Mouse (Mus musculus) left cerebral cortex, adult 11 months (tissue): Measurements from ENCODE around the gene Tldc1.

Source experiments
- DNase-seq: peaks from one replicate; pipeline ENCODE4 v3.0.0; 2022; ENCODE audit warnings: low spot score

The Tldc1 gene

DNA sequence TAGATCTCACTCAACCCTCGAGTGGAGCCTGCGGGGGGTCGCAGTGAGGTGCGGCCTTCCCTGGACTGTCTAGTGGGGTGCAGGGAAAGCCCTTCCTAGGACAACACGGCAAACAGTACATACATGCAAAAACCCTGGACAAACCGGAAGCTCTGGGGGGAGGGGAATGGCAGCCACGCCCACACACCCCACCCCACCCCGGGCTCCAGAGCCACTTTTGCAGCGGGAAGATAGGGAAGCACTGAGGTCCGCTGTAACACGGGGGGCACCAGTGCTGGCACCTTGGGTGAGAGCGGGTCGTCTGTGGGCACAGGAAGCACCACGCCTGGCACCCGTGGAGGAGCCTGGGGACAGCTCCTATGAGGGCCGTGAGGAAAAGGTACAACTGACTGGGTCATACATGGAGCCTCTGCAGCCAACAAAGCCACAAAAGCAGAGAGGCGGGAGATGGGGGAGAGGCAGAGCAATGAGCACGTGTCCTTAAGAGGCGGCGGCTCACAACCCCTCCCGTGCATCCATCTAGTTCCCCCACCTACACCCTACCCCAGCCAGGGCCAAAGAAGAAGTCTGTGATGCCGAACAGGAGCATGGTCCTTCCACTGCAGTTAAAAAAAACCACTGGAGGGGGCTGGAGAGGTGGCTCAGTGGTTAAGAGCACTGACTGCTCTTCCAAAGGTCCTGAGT is 12.3 kb downstream of the Tldc1 start:
- no peak for DNase-seq

DNA sequence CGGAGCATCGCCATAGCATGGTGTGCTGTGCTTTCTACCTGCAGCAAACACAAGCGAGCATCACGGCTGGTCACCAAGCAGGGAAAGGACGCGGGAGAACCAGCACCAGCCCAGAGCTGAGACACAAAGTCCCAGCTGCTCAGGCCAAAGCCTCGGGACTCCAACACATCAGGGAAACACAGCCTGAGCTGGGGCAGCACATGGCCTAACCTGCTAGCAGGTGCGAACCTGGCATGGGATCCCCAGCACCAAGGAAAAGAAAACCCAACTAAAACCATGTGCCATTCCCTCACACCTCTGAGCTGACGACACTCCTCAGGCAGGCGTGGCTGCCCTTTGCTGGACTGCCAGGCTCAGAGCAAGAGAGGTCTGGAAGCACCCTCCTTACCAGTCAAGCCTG is 12.9 kb downstream of the Tldc1 start:
- DNase-seq, result no peak

DNA sequence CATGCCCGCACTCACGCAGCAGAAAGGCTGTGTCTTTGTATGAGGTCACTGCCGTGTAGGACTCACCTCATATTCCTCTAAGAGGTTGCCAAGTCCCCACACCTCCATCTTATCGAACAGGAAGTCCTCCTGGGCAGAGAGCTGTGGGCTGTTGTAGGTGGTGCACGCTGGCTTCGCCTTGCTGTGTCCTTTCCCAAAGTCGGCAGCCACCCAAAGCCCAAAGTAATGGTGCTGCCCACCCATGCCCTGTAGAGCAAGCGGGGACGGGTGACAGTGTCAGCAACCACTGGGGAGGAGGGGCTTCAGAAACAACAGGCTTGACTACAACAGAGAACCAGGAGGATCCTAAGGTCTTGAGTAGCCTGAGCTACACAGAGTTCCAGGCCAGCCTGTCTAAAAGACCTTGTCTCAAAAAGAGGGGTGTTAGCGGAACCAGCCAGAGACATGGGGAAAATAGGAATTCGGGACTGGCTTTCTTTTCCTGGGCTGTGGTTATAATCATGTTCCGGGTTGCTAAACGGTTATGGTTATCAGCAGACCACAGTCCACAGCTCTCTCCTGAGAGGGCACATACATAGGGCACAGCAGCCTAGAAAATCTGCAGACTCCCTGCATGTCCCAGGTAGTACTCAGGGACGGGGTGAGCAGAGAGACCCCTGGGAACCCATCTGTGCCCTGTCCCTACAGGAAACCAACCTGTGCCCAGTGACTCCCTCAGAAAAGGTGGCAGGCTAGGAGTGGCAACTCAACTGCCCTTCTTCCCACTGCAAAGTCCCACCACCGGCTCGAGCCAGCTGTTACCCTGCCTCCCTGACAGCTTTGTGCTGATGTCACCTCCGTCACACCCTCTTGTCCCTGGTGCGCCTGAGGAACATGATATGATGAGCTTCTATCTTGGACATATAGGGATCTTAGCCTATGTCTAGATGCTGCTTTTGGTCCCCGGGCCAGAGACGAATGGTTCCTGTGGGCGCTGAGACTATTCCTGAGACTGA is 15.7 kb downstream of the Tldc1 start:
- no peak for DNase-seq

DNA sequence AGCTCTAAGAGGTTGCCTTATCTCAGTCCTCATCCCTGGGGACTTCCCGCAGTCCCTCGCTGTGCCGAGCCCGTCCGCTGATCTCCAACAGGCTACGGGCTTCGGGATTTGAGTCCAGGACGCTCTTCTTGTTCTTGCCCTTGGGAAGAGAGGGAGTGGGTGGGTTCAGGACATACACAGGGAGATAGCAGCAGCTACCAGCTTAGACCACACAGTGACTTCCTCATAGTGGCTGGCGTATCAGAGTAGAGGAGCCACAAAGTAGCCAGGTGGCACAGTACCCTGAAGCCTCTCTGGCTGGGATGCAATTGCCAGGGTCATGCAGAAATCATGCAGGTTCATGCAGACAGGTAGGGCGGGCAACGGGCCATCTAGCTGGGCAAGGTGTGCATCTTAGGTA is 16.5 kb downstream of the Tldc1 start:
- no peak for DNase-seq

DNA sequence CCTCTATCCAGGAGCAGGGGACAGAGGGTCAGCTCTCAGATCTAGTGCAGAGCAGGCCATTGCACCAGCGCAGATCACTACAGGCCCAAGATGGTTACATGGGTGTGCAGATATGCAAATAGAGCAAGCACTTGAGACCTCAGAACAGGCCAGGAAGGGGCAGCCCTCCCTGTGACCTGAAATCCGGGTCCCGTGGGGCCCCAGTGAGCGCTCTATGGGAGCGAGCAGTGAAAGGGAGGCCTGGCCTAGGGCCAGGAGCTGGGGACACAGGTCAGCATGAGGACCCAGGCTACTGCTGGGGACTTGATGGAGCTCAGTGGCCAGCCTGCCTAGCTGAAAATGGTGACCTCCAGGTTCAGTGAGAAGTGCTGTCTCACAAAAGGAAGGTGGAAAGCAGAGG is 21.7 kb downstream of the Tldc1 start:
- DNase-seq, result no peak

DNA sequence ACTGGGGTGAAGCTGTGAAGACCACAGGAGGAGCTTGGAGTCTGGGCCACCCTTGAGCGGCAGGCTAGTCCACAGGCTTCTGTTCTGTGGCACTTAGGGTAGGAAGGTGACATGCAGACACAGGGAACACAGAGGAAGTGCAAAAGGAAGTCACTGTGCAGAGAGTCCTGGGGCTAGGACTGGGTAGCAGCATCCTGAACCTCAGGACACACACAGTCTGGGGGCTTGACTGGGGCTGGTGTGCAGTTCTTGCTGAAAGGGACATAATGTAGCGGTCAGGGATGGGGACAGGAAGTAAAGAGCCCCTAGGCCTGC is 22.1 kb downstream of the Tldc1 start:
- no peak for DNase-seq

DNA sequence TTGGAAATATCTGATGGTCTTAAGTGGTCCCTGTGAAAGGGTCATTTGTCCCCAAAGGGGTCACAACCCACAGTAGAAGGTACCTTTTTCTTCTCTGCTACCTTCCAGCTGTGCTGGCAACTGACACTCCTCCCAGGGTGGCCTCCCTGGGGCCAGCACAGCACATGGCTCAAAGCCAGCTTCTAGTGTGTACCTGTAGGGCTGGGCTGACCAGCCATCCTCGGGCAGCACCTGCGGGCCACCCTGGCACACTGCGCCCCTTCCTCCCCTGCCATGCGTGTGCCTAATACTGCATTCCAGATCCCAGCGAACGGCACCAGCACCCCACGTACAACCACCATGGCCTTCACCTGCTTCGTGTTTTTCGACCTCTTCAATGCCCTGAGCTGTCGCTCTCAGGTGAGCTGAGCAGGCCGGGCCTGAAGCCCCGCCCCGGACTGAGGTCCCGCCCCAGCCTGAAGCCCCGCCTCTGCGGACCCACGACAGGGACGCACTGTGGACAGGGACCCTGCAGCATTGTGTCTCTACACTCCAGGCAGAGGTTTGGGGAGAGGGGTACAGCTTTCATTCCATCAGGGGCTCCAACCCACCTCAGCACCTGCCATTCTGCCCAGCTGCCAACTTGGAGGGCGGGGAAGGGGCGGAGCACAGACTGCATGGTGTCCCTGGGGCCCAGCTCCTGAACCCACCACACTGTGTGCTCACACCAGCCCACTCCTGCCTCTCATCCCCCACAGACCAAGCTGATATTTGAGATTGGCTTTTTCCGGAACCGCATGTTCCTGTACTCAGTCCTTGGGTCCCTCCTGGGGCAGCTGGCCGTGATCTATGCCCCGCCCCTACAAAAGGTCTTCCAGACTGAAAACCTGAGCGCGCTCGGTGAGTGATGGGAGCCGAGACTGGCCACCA is 22.7 kb downstream of the Tldc1 start:
- no peak for DNase-seq

DNA sequence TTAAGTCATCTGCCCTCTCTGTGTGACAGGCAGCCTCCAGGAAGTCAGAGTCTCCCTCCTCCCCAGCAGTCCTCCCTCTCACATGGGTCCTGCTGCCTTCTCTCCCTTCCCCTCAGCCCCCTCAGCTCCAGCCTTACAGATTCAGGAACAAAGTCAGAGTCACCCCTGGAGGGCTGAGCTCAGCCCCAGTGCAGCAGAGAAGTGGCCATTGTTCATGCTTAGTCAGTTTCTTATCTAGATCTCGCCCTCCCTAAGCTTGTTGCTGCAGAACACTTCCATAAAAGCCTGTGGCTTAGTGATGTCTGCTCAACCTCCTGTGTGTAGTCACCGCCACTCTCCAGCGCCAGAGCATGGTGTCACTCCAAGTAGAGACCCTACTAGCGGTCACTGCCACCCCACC is 33.6 kb downstream of the Tldc1 start:
- no peak for DNase-seq

DNA sequence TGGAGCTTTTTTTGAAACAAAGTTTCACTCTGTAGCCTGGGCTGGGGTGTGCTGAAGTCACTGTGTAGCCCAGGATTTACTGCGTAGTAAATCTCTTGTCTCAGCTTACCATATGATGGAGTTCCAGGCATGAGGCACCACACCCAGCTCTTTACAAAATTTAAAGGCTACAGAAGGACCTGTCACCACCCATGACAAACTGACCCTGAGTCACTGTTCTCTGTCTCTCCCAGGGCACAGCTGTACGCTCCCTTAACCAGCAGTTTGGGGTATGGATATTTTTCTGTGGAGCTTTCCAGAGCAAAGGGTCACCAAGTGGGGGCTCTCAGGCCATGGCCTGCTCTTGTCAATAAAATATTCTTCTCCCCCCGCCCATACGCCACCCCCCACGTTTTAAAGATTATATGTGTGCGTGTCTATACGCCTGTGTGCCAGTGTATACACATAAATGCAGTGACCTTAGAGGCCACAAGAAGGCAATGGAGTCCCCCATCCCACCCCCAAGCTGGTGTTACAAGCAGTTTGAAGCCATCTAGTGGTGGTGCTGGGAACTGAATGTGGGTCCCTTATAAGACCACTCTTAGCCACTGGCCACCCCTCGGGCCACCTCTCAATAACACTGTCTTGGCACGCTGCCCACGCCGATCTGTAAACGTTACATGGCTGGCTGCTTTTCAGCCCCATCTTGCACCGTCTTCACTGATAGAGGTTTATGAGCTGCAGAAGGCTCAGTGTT is 34.8 kb downstream of the Tldc1 start:
- no peak for DNase-seq

DNA sequence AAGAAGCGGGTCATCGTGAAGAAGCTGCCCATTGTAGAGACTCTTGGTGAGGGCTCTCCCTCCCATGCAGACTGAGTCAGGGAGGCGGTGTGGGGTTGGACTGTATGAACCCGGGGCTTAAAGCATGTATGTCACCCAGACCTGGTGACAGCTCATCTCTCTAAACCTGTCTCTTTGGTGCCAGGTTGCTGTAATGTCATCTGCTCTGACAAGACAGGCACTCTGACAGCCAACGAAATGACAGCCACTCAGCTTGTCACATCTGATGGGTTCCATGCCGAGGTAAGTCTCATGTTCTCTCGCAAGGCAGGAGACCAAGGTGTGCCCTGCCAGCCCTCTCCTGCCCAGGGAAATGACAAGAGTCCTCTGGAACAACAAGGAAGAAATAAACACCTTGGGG is 35.8 kb downstream of the Tldc1 start:
- DNase-seq, result no peak

DNA sequence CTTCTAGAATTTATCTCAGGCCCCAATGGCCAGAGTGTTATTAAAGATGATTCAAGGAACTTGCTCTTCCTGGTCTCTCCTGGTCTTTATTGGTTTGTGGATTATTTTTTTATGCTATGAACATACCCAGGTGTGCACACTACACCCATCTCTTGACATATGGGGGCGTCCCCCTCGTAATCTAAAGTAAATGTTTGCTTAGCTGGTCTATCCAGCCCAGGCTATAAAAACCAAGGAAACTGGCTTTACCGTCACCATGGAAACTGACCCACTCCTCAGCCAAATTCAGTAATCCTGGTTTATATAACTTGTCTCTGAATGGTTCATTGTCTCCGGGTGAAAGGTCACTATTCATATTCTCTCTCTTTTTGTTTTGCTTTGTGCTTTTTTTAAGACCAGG is 37.6 kb downstream of the Tldc1 start:
- no peak for DNase-seq

DNA sequence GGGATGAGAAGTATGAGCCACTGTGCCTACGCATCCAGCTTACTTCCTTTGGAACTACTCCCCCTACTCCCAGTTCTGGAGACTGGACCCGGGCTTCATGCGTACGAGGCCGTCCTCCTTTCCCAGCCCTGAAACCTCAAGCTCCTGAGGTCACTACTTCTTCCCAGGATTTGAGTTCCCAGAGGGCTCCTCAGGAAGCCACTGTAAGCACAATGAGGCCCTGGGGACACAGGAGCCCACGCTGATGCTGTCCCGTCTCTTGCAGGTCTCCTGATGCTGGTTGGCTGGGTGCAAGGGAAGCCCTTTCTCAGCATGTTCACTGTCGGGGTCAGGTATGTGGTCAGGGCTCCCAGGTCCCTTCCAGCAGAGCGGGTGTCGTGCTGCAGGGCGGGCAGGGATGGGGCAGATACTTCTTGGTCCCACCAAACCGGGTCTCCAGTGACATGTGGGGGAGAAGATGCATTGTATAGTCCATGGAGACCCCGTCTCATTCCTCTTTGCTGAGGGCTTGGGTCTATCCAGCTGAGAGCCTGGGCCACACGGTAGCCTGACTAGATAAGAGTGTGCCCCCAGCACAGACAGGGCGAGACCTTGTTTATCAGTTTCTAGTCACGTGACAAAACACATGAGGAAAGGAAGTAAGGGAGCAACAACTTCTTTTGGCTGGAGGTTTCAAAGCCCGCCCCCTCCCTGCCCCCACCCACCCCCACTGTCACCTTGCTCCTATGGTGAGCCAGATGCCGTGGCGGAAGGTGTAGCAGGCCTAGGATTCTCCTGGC is 39.9 kb downstream of the Tldc1 start:
- DNase-seq, result no peak

DNA sequence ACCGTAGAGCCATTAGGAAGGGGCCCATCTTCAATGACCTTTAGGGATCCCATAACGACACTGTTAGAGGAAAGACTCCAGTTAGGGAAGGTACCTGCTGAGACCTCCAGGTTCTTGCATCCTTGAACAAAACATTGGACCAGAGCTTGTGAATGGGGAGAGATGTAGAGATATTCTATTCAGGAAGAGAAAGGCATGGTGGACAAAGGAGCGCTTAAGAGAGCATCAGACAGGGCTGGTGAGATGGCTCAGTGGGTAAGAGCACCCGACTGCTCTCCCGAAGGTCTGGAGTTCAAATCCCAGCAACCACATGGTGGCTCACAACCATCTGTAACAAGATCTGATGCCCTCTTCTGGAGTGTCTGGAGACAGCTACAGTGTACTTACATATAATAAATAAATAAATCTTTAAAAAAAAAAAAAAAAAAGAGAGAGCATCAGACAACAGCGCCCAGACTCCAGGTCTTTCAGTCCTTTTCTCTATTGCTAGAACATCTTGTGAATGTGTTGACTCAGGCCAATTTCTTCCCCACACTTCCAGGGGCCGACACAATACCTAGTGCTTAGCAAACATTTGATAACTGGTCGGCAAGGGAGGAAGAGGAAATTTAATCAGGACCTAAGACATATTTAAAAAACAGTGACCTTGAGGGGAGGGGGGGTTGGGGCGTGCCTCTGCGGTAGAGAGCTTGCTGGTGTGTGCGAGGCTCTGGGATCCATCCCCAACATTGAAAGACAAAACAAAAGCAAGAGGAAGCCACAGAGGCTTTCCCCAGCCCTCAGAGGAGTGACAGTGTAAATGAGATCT is 40.9 kb downstream of the Tldc1 start:
- no peak for DNase-seq

DNA sequence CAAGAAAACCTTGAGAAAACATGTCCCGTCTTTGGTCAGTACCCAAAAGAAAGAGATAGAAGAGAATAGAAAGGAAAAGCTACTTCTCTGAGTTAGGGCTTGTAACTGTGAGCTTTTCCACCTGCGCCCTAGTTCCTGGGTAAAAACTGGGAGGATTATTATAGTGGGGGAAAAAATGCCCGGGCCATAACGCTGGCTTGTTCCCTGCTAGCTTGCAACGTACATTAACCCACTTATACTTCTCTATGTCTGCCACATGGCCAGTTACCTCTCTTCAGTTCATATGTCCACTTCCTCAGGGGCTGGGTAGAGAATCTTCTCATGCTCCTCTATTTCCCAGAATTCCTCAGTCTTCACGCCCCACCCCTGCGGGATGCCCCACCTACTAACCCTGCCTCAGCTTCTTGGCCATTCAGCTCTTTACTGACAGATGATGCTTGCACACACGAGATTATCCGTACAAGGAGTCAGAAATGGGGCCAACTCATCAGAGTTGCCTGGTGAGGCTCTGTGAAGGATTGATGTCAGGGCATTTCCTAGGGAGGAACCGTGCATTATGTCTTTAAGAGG is 41.8 kb downstream of the Tldc1 start:
- no peak for DNase-seq

DNA sequence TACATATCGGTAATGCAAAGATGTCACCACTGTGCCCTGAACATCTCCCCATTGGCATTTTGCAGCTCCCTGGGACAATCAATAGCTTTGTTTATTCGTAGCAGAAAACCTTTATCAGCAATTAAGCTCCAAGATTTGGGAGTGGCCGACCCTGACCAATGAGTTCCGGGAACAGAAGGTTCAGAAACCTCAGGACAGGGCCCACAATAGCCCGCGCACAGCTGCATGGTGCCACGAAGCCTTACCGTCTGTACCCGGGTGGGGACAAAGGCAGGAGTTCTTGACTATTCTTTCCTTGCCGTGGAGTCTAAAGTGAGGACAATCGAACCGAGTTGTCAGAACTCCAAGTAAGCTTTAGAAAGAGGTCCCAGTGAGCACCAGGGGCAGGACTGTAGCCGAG is 46.1 kb downstream of the Tldc1 start:
- no peak for DNase-seq

DNA sequence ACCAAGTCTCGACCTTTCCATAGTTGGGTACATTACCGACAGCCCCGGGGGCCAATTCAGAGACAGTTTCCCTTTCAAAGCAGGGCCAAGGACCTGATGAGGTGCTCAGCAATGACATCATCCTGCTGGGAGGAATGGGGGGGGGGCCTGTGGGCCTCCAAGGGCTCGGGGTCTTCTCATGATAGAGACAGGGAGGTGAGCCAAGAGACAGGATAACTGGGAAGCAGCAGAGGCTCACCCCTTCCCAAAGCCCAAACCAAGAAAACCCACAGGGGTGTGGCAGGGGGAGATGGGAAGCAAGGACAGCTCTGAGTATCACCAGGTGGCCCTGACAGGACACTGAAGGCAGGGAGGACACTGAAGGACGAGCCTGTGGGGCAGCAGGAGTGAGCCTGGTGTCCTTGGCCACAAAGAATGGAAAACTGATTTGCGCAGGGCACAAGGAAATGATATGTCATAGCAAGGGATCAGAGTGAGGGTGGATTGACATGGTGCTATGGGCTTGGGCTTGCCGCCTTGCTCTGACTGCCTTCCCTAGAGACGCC is 49.8 kb downstream of the Tldc1 start:
- DNase-seq, result no peak

DNA sequence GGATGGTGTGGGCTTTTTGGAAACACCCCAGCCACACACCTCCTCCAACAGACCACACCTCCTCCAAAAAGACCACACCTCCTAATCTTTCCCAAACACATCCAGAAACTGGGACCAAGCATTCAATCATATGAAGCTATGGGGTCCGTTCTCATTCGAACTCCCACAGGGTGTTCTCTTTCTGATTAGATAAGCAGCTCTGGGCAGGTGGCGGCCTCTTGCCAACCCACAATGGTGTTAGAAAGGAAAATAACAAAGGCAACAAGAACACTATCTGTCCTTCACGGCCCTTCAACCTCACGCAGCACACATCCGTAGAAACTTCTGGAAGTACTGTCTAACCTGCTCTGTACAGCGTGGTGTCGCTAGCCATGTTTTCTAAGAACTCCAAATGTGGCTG is 51.1 kb downstream of the Tldc1 start:
- no peak for DNase-seq

DNA sequence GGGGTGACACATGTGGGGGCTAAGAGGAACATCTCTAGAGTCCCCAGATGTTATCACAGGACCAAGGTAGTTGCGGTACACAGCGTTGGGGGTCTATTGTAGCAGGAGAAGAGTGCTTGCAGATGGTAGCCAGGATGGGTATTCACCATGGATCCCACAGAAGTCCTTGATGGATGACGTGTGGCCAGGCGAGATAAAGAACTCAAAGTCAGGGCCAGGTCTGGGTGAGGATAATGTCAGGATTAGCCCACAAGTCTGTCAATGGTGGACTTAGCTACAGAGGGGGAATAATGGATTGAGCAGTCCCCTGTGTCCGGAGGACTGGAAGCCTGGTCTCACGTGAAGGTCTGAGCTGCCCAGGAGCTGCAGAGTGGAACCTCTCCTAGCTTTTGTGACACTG is 53.6 kb downstream of the Tldc1 start:
- DNase-seq, result no peak

DNA sequence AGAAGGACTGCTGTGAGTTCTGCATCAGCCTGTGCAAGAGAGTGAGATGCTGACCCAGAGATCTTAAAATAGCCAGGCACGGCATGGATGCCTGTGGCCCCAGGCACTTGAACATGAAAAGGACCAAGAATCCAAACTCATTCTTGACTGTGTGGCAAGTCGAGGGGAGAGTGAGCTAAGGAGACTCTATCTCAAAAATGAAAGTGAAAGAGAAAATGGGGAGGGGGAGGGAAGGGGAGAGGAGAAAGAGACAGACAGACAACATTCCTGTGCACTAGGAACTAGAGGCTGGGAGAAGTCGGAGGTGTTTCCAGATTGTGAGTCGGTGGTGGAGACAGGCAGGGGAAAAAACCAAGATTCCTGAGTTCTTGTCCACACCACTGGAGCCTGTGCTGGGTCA is 54.5 kb downstream of the Tldc1 start:
- DNase-seq, result no peak

DNA sequence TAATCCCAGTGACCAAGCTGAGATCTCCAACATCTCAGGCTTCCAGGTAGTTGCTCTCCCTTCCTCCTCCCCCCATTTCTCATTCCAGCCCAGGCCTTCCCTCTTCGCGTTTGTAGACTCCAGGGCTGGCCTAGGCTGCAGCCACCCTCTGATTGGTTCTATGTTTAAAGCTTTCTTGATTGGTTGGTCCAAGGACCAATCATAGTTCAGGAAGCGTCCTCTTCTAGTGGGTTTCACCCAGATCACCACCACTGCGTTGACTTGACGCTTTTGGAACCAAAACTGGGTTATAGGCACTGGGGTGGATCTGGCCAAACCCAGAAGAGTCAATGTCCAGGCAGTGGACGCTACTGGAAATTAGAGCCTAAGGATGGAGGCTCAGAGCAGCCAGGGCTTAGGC is 55.9 kb downstream of the Tldc1 start:
- DNase-seq, result no peak
